Comparison of ENCODE assay signal across 31 mouse cellular contexts in the genomic region with DNA sequence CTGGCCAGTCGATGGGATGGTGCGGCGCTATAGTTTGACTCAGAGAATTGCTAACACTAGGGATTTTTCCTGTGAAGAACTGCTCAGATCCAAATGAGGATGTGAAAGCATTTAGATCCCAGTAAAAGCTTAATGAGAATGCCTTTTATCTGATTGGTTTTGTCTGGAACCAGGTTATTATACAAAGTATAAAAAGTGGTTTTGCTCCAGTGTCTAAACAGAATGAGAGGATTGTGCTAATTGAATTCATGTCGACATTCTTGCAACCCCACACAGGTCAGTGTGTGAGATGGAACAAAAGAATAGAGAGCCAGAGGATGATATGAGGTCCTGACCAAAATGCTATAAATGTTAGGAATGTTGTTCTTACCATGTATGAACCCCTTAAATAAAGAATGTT.
"Had no signal": no experiment of that assay in that cellular context is flagged by ENCODE, and none has a peak within 500 bp of the region (broad histone marks: within the 10 kb centered on the region; RNA-seq: fewer than 3 reads in every experiment).

No protein-coding gene starts in this region.

- H3K9me3 ChIP-seq: limb, embryonic 10.5 days; limb, embryonic 12.5 days; limb, embryonic 13.5 days; limb, embryonic 15.5 days; liver, embryonic 12.5 days; liver, embryonic 13.5 days; liver, embryonic 15.5 days; lung, embryonic 15.5 days; megakaryocyte, embryonic 14.5 days; midbrain, embryonic 10.5 days; midbrain, embryonic 12.5 days; midbrain, embryonic 13.5 days; midbrain, embryonic 15.5 days had no signal

- H3K4me2 ChIP-seq: limb, embryonic 12.5 days; limb, embryonic 13.5 days; limb, embryonic 15.5 days; liver, embryonic 11.5 days; liver, embryonic 12.5 days; liver, embryonic 13.5 days; liver, embryonic 15.5 days; lung, embryonic 14.5 days; lung, embryonic 15.5 days; midbrain, embryonic 11.5 days; midbrain, embryonic 12.5 days; midbrain, embryonic 13.5 days; midbrain, embryonic 15.5 days had no signal

- DNase-seq: left cerebral cortex, postnatal 4 days; liver; liver, embryonic 13.5 days; liver, postnatal 0 days; lung, adult 18-20 months; lung, adult 2 months; lung, embryonic 14.5 days; lung, postnatal 10 days; lung, postnatal 14 days; lung, postnatal 4 days; midbrain, embryonic 14.5 days had no signal

- H3K27me3 ChIP-seq: limb, embryonic 12.5 days; limb, embryonic 13.5 days; limb, embryonic 15.5 days; liver, embryonic 12.5 days; liver, embryonic 13.5 days; lung, embryonic 15.5 days; midbrain, embryonic 12.5 days; midbrain, embryonic 13.5 days; midbrain, embryonic 15.5 days had no signal

- H3K4me3 ChIP-seq: left cerebral cortex, adult 2 months; limb, embryonic 10.5 days; limb, embryonic 12.5 days; limb, embryonic 13.5 days; limb, embryonic 15.5 days; liver, embryonic 12.5 days; liver, embryonic 13.5 days; liver, embryonic 15.5 days; lung, embryonic 15.5 days; megakaryocyte, embryonic 14.5 days; midbrain, embryonic 10.5 days; midbrain, embryonic 12.5 days; midbrain, embryonic 13.5 days; midbrain, embryonic 15.5 days; myocyte had no signal

- H3K36me3 ChIP-seq: limb, embryonic 10.5 days; limb, embryonic 12.5 days; limb, embryonic 13.5 days; limb, embryonic 15.5 days; liver, embryonic 12.5 days; liver, embryonic 13.5 days; liver, embryonic 15.5 days; lung, embryonic 15.5 days; midbrain, embryonic 10.5 days; midbrain, embryonic 12.5 days; midbrain, embryonic 13.5 days; midbrain, embryonic 15.5 days had no signal

- H3K27ac ChIP-seq: left cerebral cortex, adult 2 months; limb, embryonic 10.5 days; limb, embryonic 12.5 days; limb, embryonic 13.5 days; limb, embryonic 15.5 days; liver, embryonic 12.5 days; liver, embryonic 13.5 days; liver, embryonic 14.5 days; liver, embryonic 15.5 days; lung, embryonic 15.5 days; macrophage; midbrain, embryonic 10.5 days; midbrain, embryonic 12.5 days; midbrain, embryonic 13.5 days; midbrain, embryonic 15.5 days had no signal

- H3K9ac ChIP-seq: limb, embryonic 12.5 days; limb, embryonic 13.5 days; limb, embryonic 15.5 days; liver, embryonic 12.5 days; liver, embryonic 13.5 days; liver, embryonic 14.5 days; liver, embryonic 15.5 days; liver, postnatal 0 days; lung, embryonic 14.5 days; lung, embryonic 15.5 days; midbrain, embryonic 12.5 days; midbrain, embryonic 13.5 days; midbrain, embryonic 15.5 days had no signal

- ATAC-seq: liver, embryonic 12.5 days; liver, postnatal 0 days; lung, postnatal 0 days; midbrain, embryonic 13.5 days; midbrain, embryonic 15.5 days; midbrain, embryonic 16.5 days had no signal

- H3K4me1 ChIP-seq: limb, embryonic 10.5 days; limb, embryonic 12.5 days; limb, embryonic 13.5 days; limb, embryonic 15.5 days; liver, embryonic 12.5 days; liver, embryonic 13.5 days; liver, embryonic 15.5 days; lung, embryonic 15.5 days; megakaryocyte, embryonic 14.5 days had no signal
